Comparison of ENCODE assay signal across 9 mouse cellular contexts in the genomic region with DNA sequence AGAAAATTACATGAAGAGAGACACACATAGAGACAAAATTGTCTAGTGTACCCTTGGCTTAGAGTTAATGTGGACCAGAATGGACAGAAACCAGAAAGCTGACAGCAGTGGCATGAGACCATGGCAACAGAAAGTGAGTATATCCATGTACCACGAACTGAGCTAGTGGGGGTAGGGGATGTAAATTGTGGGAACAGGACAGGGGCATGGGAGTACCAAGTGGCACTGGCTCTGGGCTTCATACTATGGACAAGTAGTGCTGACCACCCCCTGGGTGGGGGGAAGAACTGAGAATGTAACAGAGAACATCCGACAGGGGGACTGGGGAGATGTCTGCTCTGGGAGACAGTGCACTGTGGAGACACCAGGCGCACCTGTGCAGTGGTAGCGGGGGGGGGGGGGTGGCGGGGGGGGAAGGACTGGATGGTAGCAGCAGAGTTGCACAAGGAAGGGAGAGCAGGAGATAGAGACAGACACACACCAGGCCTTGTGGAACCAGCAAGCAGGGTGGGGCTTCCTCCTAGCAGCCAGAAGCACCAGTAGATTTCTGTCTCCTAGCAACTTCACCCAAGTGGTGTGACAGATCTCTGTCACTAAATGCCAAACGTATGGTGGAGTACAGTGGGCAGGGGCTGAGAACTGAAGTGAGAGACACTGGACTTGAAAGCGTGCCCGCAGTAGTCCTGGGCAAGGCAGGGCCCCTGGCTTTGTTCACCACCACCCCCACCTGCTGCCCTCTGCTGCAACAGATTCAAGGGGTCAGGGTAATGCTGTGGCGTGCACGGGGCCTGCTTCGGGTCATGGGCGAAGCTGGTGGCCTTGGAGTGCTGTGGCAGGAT.
DNase-seq lines count a peak whose midpoint lies in the region; ATAC-seq lines count a peak whose summit lies in the region.
"Had no signal": no experiment of that assay in that cellular context is flagged by ENCODE, and none has a peak within 500 bp of the region (broad histone marks: within the 10 kb centered on the region; RNA-seq: fewer than 3 reads in every experiment).

No protein-coding gene starts in this region.

- no peak overlapping the region for H3K4me3 ChIP-seq in kidney, embryonic 15.5 days (replicated peaks)
- H3K4me3 ChIP-seq in hindbrain, embryonic 12.5 days, result no peak overlapping the region
- H3K4me3 ChIP-seq: embryonic facial prominence, embryonic 12.5 days had no signal

- ATAC-seq in kidney, embryonic 15.5 days (replicated peaks; ENCODE audit: low FRiP score), result peak; percentile 40
- peak; percentile 40; the same call in 1 of the 2 replicates for ATAC-seq in hindbrain, embryonic 12.5 days (ENCODE audit: low FRiP score)

- no peak overlapping the region for H3K4me2 ChIP-seq in kidney, embryonic 15.5 days
- H3K4me2 ChIP-seq in hindbrain, embryonic 12.5 days (replicated peaks), result no peak overlapping the region
- H3K4me2 ChIP-seq: embryonic facial prominence, embryonic 12.5 days had no signal

- no peaks in the 10 kb centered on the region for H3K36me3 ChIP-seq in kidney, embryonic 15.5 days
- no peaks in the 10 kb centered on the region for H3K36me3 ChIP-seq in hindbrain, embryonic 12.5 days
- H3K36me3 ChIP-seq: embryonic facial prominence, embryonic 12.5 days had no signal

- no peak overlapping the region for H3K27ac ChIP-seq in kidney, embryonic 15.5 days
- no peak overlapping the region for H3K27ac ChIP-seq in hindbrain, embryonic 12.5 days
- H3K27ac ChIP-seq: embryonic facial prominence, embryonic 12.5 days; macrophage had no signal

- 54% methylated on average over 10 of the region's 12 CpGs for WGBS in kidney, embryonic 15.5 days
- WGBS in hindbrain, embryonic 12.5 days, result 54% methylated on average over 10 of the region's 12 CpGs

- no peak for DNase-seq in kidney, postnatal 25 days
- DNase-seq in thymus, postnatal 0 days (ENCODE audit: low spot score), result peak; percentile 29
- no peak for DNase-seq in thymus, postnatal 36 days
- DNase-seq in gastrocnemius, postnatal 4 days (ENCODE audit: low spot score in 2 of 2), result no peak
- DNase-seq in frontal cortex, postnatal 25 days (ENCODE audit: low spot score in 2 of 2), result no peak

- H3K9ac ChIP-seq in kidney, embryonic 15.5 days, result no peak overlapping the region
- H3K9ac ChIP-seq in hindbrain, embryonic 12.5 days, result no peak overlapping the region
- H3K9ac ChIP-seq: embryonic facial prominence, embryonic 12.5 days had no signal

- 0 out of 2 replicates have a peak, but pooled peaks cover 13% of the 10 kb centered on the region for H3K4me1 ChIP-seq in kidney, embryonic 15.5 days
- peaks cover 4% of the 10 kb centered on the region; the same call in 1 of the 2 replicates for H3K4me1 ChIP-seq in hindbrain, embryonic 12.5 days
- H3K4me1 ChIP-seq: embryonic facial prominence, embryonic 12.5 days had no signal

- H3K9me3 ChIP-seq in kidney, embryonic 15.5 days (replicated peaks), result no peaks in the 10 kb centered on the region
- no peaks in the 10 kb centered on the region for H3K9me3 ChIP-seq in hindbrain, embryonic 12.5 days (replicated peaks)
- H3K9me3 ChIP-seq: embryonic facial prominence, embryonic 12.5 days had no signal

- no peaks in the 10 kb centered on the region for H3K27me3 ChIP-seq in kidney, embryonic 15.5 days
- H3K27me3 ChIP-seq in hindbrain, embryonic 12.5 days, result no peaks in the 10 kb centered on the region
- H3K27me3 ChIP-seq: embryonic facial prominence, embryonic 12.5 days had no signal
